Mouse (Mus musculus): ENCODE measurements around the gene Gm10197.

- TF ChIP-seq CTCF (IDR thresholded peaks at IDR 0.05; ENCODE audit: control insufficient read depth, insufficient read depth, insufficient replicate concordance, low read depth, low read length) = no peak
- TF ChIP-seq POLR2A (IDR thresholded peaks at IDR 0.05; ENCODE audit: control insufficient read depth, low read depth, low read length) = no peak
These were observed 16.5 kb downstream of the Gm10197 start for GRCm38 (mm10) chr19:53355065-53355464.

Data from testis, adult 2 months (tissue).